18 mouse cellular contexts compared by ENCODE assay signal in genomic region chr13:34371951-34372869, GRCm38 (mm10). TPM values are rescaled to one million over a fixed set of nuclear protein-coding genes. Genes with fewer than 3 reads are reported as not detected.
DNase-seq lines count a peak whose midpoint lies in the region; ATAC-seq and TF ChIP-seq lines count a peak whose summit lies in the region.
"Had no signal": no experiment of that assay in that cellular context is flagged by ENCODE, and none has a peak within 500 bp of the region (broad histone marks: within the 10 kb centered on the region; RNA-seq: fewer than 3 reads in every experiment).

No protein-coding gene starts in this region.

- no peak overlapping the region for H3K4me3 ChIP-seq in heart, embryonic 16.5 days (ENCODE audit: low read length)
- H3K4me3 ChIP-seq in left cerebral cortex, adult 2 months: no peak overlapping the region
- no peak overlapping the region for H3K4me3 ChIP-seq in C2C12 (ENCODE audit: insufficient read depth, poor library complexity, severe bottlenecking)
- no peak overlapping the region for H3K4me3 ChIP-seq in limb, embryonic 10.5 days
- H3K4me3 ChIP-seq: embryonic facial prominence, embryonic 10.5 days; erythroblast, embryonic 14.5 days; forebrain, embryonic 15.5 days; heart, embryonic 10.5 days; liver, embryonic 12.5 days; midbrain, embryonic 10.5 days had no signal

- no peak overlapping the region for H3K4me2 ChIP-seq in heart, embryonic 16.5 days (ENCODE audit: low read depth, low read length)
- H3K4me2 ChIP-seq: forebrain, embryonic 15.5 days; liver, embryonic 12.5 days; lung, embryonic 14.5 days had no signal

- no peak overlapping the region for H3ac ChIP-seq in C2C12 (ENCODE audit: control insufficient read depth, insufficient read length, low read depth)

- H3K4me1 ChIP-seq in heart, embryonic 16.5 days (ENCODE audit: control insufficient read depth, insufficient read depth, low read length): peaks cover 5% of the 10 kb centered on the region; the same call in 1 of the 2 replicates
- no peaks in the 10 kb centered on the region for H3K4me1 ChIP-seq in limb, embryonic 10.5 days
- H3K4me1 ChIP-seq: embryonic facial prominence, embryonic 10.5 days; forebrain, embryonic 15.5 days; liver, embryonic 12.5 days; midbrain, embryonic 10.5 days had no signal

- no peak for TF ChIP-seq CTCF in left cerebral cortex, adult 2 months (IDR thresholded peaks at IDR 0.05)
- no peak for TF ChIP-seq CTCF in C2C12 (IDR thresholded peaks at IDR 0.05; ENCODE audit: control insufficient read depth, insufficient read depth, insufficient read length)

- no peaks in the 10 kb centered on the region for H3K9me3 ChIP-seq in heart, embryonic 16.5 days (replicated peaks; ENCODE audit: control insufficient read depth, low read length)
- H3K9me3 ChIP-seq in limb, embryonic 10.5 days (replicated peaks): no peaks in the 10 kb centered on the region
- H3K9me3 ChIP-seq: embryonic facial prominence, embryonic 10.5 days; forebrain, embryonic 15.5 days; heart, embryonic 10.5 days; liver, embryonic 12.5 days; midbrain, embryonic 10.5 days had no signal

- H3K79me2 ChIP-seq in C2C12 (ENCODE audit: control insufficient read depth, insufficient read depth): no peaks in the 10 kb centered on the region

- 60% methylated on average over 6 of the region's 6 CpGs for WGBS in heart, embryonic 16.5 days
- whole genome bisulfite sequencing in limb, embryonic 10.5 days: 90% methylated on average over 6 of the region's 6 CpGs

- peak; percentile 79 for ATAC-seq in heart, embryonic 16.5 days (replicated peaks; ENCODE audit: extremely low read depth, insufficient read depth, low FRiP score)
- ATAC-seq: liver, embryonic 12.5 days had no signal

- H3K27me3 ChIP-seq in heart, embryonic 16.5 days (ENCODE audit: control insufficient read depth, insufficient read depth, low read length): no peaks in the 10 kb centered on the region
- H3K27me3 ChIP-seq in C2C12 (ENCODE audit: control insufficient read depth, insufficient read depth, insufficient read length): no peaks in the 10 kb centered on the region
- H3K27me3 ChIP-seq in limb, embryonic 10.5 days (ENCODE audit: low read depth, poor library complexity, severe bottlenecking): no peaks in the 10 kb centered on the region
- H3K27me3 ChIP-seq: forebrain, embryonic 15.5 days had no signal

- no peak overlapping the region for H3K27ac ChIP-seq in heart, embryonic 16.5 days (ENCODE audit: low read length)
- peak overlapping the region; percentile 47; the same call in 1 of the 2 replicates for H3K27ac ChIP-seq in left cerebral cortex, adult 2 months
- H3K27ac ChIP-seq in limb, embryonic 10.5 days: no peak overlapping the region
- H3K27ac ChIP-seq: embryonic facial prominence, embryonic 10.5 days; forebrain, embryonic 15.5 days; heart, embryonic 10.5 days; liver, embryonic 12.5 days; midbrain, embryonic 10.5 days had no signal

- H3K79me3 ChIP-seq in C2C12 (ENCODE audit: low read depth): no peaks in the 10 kb centered on the region

- no peak for DNase-seq in heart, postnatal 36 days
- DNase-seq in left cerebral cortex, adult 2 months (ENCODE audit: extremely low spot score in 1 of 2, low spot score in 2 of 2): no peak
- no peak for DNase-seq in left cerebral cortex, postnatal 4 days
- DNase-seq in fibroblast of lung, adult 2 months (ENCODE audit: low read depth): peak; percentile 73
- no peak for DNase-seq in limb, embryonic 10.5 days (ENCODE audit: low spot score)
- DNase-seq: adrenal gland, postnatal 10 days; cerebellum, adult 11-12 months; gastrocnemius, postnatal 10 days; lung, embryonic 14.5 days; lung, postnatal 4 days had no signal

- no peak overlapping the region for H3K9ac ChIP-seq in heart, embryonic 16.5 days (ENCODE audit: low read length)
- H3K9ac ChIP-seq: forebrain, embryonic 15.5 days; liver, embryonic 12.5 days; lung, embryonic 14.5 days had no signal

- intact Hi-C loops in heart, postnatal 36 days (cut with DNase I): no loop called here
- intact Hi-C loops in left cerebral cortex, adult 2 months (cut with DNase I): no loop called here
- intact Hi-C loops in left cerebral cortex, postnatal 4 days (cut with DNase I): no loop called here

- H3K36me3 ChIP-seq in heart, embryonic 16.5 days (ENCODE audit: control insufficient read depth, insufficient read depth): no peaks in the 10 kb centered on the region
- H3K36me3 ChIP-seq in C2C12 (ENCODE audit: control insufficient read depth, insufficient read depth): no peaks in the 10 kb centered on the region
- no peaks in the 10 kb centered on the region for H3K36me3 ChIP-seq in limb, embryonic 10.5 days
- H3K36me3 ChIP-seq: embryonic facial prominence, embryonic 10.5 days; forebrain, embryonic 15.5 days; heart, embryonic 10.5 days; liver, embryonic 12.5 days; midbrain, embryonic 10.5 days had no signal

TF ChIP-seq in C2C12, 6 proteins besides CTCF, POLR2A, EP300 and RAD21:
- TF ChIP-seq CEBPB (IDR thresholded peaks at IDR 0.05; ENCODE audit: low read depth) (peak; percentile 73), MYOD1 (IDR thresholded peaks at IDR 0.05; ENCODE audit: control insufficient read depth, insufficient read length, low read depth) (no peak), FOSL1 (IDR thresholded peaks at IDR 0.05; ENCODE audit: insufficient read depth, low read length, poor library complexity, severe bottlenecking) (peak; percentile 26)

RNA-seq across cellular contexts. Expression of gene Slc22a23, which starts 27.2 kb away (rescaled TPM):
- polyA plus RNA-seq in heart, embryonic 16.5 days (2015; fragmentation: Nextera tagmentation; extraction: Ambion mirVana): 2.7 and 3.3 TPM in 2 replicates
- 10 to 100 TPM in 1 of 2 experiments, 1 to 10 TPM in 1; 8.6 to 11.9 TPM for total RNA-seq in heart, postnatal 36 days (2021)
- total RNA-seq in left cerebral cortex, adult 2 months (2021): 10 to 100 TPM; 52.4 to 55.5 TPM
- 10 to 100 TPM; 78.6 to 83.1 TPM for total RNA-seq in left cerebral cortex, postnatal 4 days (2021)
- polyA plus RNA-seq in C2C12 (2012; fragmentation: generic; extraction: Trizol): 10.9 TPM
- polyA plus RNA-seq in limb, embryonic 10.5 days (2016; fragmentation: Nextera tagmentation; extraction: Ambion mirVana): 1.7 and 1.8 TPM in 2 replicates

Comparison
In these comparisons a context has a peak if more than half of its experiments do, and no peak if none do; other contexts are left out.
1. RNA of gene Slc22a23, which starts 27.2 kb away (total RNA-seq): 78.6 to 83.1 TPM in left cerebral cortex, postnatal 4 days and 52.4 to 55.5 TPM in left cerebral cortex, adult 2 months; 8.6 to 11.9 TPM in heart, postnatal 36 days; every median in the first group is over 4 times any median in the second.